Mouse (Mus musculus) left cerebral cortex, postnatal 36 days (tissue): ENCODE data around the gene Kcnma1. TPM values are rescaled to one million over a fixed set of nuclear protein-coding genes. Genes with fewer than 3 reads are reported as not detected.

ENCODE experiments used
- DNase-seq, 2 experiments: peaks; one replicate each; pipeline ENCODE4 v3.0.0; 2021 to 2022; ENCODE audit warnings: low spot score in 2 of 2, mixed read lengths in 1 of 2
- intact Hi-C: fragments of 180-260 bp; cut with DNase I; formaldehyde crosslinking; loops from one replicate; pipeline ENCODE4 v1.15.1; 2025
- total RNA-seq, 2 experiments: library from RNA; stranded (reverse); gene quantifications; 2 replicates each; pipeline ENCODE4 v1.2.3; 2021

Kcnma1 gene
- total RNA-seq = 100 to 1,000 TPM; 177 to 194 TPM

GRCm38 (mm10) chr14:24014391-24014790 is at the start of gene Kcnma1:
Gene Kcnma1 (minus strand): TSS chr14:24014491.
- intact Hi-C loops = no loop called here

GRCm38 (mm10) chr14:24059747-24060146 is 45.5 kb upstream of the Kcnma1 start:
- intact Hi-C loops = loop anchor here (2.0 to 10.0 kb wide), 2 partner anchors 49 to 485 kb away; no protein-coding TSS in a partner anchor
- DNase-seq = peak; percentile 26 to 35

More at GRCm38 (mm10) chr14:24014391-24014790, at the start of gene Kcnma1:
- no peak for DNase-seq

GRCm38 (mm10) chr14:24059287-24059686 is 45.0 kb upstream of the Kcnma1 start:
- intact Hi-C loops = loop anchor here (2.0 kb wide), 1 partner anchor 48 kb away; no protein-coding TSS in a partner anchor
- no peak for DNase-seq

GRCm38 (mm10) chr14:24051821-24052220 is 37.5 kb upstream of the Kcnma1 start:
- intact Hi-C loops = no loop called here

GRCm38 (mm10) chr14:24036609-24037008 is 22.3 kb upstream of the Kcnma1 start:
- intact Hi-C loops = no loop called here
- DNase-seq = no peak

More at GRCm38 (mm10) chr14:24051821-24052220, 37.5 kb upstream of the Kcnma1 start:
- DNase-seq = no peak

GRCm38 (mm10) chr14:24036208-24036535 is 21.9 kb upstream of the Kcnma1 start:
- no peak for DNase-seq
- intact Hi-C loops = no loop called here

GRCm38 (mm10) chr14:24035486-24036207 is 21.4 kb upstream of the Kcnma1 start:
- no peak for DNase-seq
- intact Hi-C loops = no loop called here

- intact Hi-C loops = no loop called here
- DNase-seq = no peak
Measured at GRCm38 (mm10) chr14:24032876-24033389, 18.6 kb upstream of the Kcnma1 start.

GRCm38 (mm10) chr14:24032201-24032600 is 17.9 kb upstream of the Kcnma1 start:
- intact Hi-C loops = no loop called here

GRCm38 (mm10) chr14:24020718-24021117 is 6.4 kb upstream of the Kcnma1 start:
- intact Hi-C loops = no loop called here
- DNase-seq = peak; percentile 36 to 44

More at GRCm38 (mm10) chr14:24032201-24032600, 17.9 kb upstream of the Kcnma1 start:
- DNase-seq = no peak

- intact Hi-C loops = loop anchor here (2.0 kb wide), 2 partner anchors 49 to 433 kb away; no protein-coding TSS in a partner anchor
- DNase-seq = no peak
Measured at GRCm38 (mm10) chr14:24009978-24010377, 4.3 kb downstream of the Kcnma1 start.

GRCm38 (mm10) chr14:24008252-24008651 is 6.0 kb downstream of the Kcnma1 start:
- intact Hi-C loops = loop anchor here (2.0 kb wide), 1 partner anchor 431 kb away; no protein-coding TSS in a partner anchor
- peak; percentile 75 to 83 for DNase-seq

GRCm38 (mm10) chr14:24006276-24006675 is 8.0 kb downstream of the Kcnma1 start:
- intact Hi-C loops = no loop called here
- no peak for DNase-seq

GRCm38 (mm10) chr14:24004471-24005271 is 9.6 kb downstream of the Kcnma1 start:
- peak; percentile 67 to 69 for DNase-seq
- intact Hi-C loops = loop anchor here (2.0 to 5.0 kb wide), 4 partner anchors 117 to 422 kb away; no protein-coding TSS in a partner anchor

GRCm38 (mm10) chr14:24003450-24004381 is 10.6 kb downstream of the Kcnma1 start:
- DNase-seq = peak; percentile 62 to 82
- intact Hi-C loops = loop anchor here (2.0 to 5.0 kb wide), 4 partner anchors 116 to 421 kb away; no protein-coding TSS in a partner anchor

- peak; percentile 50 to 57 for DNase-seq
Measured at GRCm38 (mm10) chr14:24002647-24003046, 11.6 kb downstream of the Kcnma1 start.

GRCm38 (mm10) chr14:23997912-23998311 is 16.4 kb downstream of the Kcnma1 start:
- intact Hi-C loops = no loop called here
- DNase-seq = no peak

More at GRCm38 (mm10) chr14:24002647-24003046, 11.6 kb downstream of the Kcnma1 start:
- intact Hi-C loops = loop anchor here (5.0 kb wide), 2 partner anchors 115 to 155 kb away; no protein-coding TSS in a partner anchor

- intact Hi-C loops = no loop called here
- DNase-seq = no peak
Measured at GRCm38 (mm10) chr14:23995831-23996230, 18.5 kb downstream of the Kcnma1 start.

GRCm38 (mm10) chr14:23990871-23991270 is 23.4 kb downstream of the Kcnma1 start:
- no peak for DNase-seq
- intact Hi-C loops = no loop called here
